Mouse (Mus musculus): ENCODE measurements around the gene Emc6. TPM values are rescaled to one million over a fixed set of nuclear protein-coding genes. Genes with fewer than 3 reads are reported as not detected.

The Emc6 gene
- total RNA-seq, 2 experiments from 2014 or later: 55.6 to 55.9 TPM

DNA sequence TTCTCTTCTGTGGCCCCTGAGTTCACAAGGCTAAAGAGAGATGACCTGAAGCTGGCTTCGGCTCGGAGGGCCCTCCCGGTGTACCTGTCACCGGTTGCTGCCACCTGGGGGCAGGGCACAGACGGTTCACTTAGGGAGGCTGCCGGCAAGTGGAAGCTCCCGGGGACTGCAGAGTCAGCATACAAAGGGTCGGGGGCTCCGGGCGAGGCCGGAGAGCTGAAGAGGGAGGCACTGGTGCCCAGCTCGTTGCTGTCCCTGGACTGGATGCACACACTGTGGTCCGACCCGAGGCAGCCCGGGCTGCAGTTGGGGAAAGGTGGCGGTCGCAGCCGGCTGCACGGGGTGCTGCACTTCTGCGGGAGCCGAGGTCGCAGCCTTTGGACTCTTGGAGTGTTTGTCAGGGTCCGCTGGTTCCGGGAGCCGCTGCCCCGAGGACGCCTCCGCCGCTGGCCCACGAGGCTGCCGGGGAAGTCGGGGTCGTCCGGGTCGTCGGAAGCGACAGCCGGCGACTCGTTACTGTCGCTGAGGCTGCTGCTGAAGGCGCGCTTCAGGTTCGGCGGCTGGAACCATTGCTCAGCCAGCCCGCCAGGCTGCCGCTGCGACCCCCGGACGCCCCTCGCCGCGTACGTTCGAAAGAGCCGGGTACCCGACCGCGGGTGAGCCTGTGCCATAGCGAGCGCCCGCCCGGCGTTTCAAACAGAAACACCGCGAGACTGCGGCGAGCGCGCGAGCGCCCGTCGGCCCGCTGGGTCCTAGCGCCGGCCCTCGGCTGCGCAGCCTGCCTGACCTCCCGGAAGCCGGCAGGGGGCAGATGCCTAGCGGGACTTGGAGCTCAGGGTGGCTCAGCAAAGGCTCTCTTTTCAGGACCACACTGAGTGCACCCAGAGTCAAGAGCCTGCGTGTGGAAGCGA, 39.0 kb downstream of the Emc6 start, which contains the start of gene Haspin:
Haspin (minus strand) TSS at position 704 of the 911 bp plus-strand sequence.
- intact Hi-C loops (cut with DNase I): loop anchor here (1.0 to 5.0 kb wide), 2 partner anchors 144 to 1233 kb away; no protein-coding TSS in a partner anchor
- peak; percentile 88 to 90 for DNase-seq (ENCODE audit: low spot score in 2 of 2)

DNA sequence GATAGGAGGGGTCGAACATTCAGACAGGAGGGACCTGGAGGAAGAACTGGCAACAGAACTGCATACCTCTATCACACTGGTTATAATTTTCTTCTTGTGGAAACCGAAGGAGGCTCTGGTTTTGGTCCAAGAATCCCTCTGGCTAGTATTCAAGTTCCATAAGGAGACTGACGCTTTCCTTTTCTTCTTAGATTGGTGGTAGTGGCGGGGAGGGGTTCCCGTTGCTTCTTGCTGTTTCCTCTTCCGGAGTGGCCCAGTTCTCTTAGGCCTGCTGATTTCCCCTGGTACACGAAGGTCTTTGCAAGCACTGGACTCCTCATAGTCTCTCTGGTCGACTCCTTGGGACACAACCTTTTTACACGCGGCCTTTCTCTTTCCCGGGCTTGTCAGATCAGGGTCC, 39.7 kb downstream of the Emc6 start:
- intact Hi-C loops (cut with DNase I): loop anchor here (5.0 kb wide), 1 partner anchor 145 kb away; no protein-coding TSS in a partner anchor
- DNase-seq (ENCODE audit: low spot score in 2 of 2): no peak

DNA sequence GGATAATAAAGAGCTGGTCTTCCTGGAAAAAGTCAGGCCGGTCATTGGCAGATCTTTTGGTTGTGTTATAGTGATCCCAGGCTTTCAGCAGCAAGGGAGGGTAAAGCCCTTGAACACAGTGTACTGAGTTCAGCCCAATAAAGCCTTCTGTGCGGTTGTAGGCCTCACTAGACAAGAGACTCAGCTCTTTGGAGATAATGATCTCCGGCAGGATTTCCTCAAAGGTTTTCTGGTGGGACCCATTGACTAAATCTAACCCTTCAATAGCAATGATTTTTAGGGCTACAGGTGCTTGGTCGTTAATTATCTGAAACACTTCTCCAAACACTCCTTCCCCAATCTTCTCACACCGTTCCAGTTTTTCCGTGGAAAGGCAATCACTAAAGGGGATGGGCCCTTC, 40.2 kb downstream of the Emc6 start:
- no peak for DNase-seq (ENCODE audit: low spot score in 2 of 2)
- intact Hi-C loops (cut with DNase I): loop anchor here (5.0 kb wide), 1 partner anchor 146 kb away; no protein-coding TSS in a partner anchor

DNA sequence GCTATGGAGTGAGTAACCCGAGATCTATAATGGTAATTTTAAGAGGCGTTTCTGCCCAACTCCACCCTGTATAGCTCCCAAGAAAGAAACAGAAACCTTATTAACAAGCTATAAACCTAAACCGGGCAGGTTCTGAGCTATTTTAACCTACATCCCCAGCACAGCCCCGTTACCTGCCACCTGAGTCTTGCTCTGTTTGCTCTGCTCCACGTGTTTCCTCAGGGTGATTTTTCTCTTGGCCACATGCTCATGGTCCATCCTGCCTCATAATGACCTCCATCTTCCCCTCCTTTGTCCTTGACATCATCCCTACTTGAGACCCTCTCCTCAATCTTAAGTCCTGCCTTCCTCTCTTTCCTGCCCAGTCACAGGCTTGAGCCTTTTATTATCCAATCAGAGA, 42.6 kb downstream of the Emc6 start:
- no peak for DNase-seq (ENCODE audit: low spot score in 2 of 2)
- intact Hi-C loops (cut with DNase I): no loop called here

DNA sequence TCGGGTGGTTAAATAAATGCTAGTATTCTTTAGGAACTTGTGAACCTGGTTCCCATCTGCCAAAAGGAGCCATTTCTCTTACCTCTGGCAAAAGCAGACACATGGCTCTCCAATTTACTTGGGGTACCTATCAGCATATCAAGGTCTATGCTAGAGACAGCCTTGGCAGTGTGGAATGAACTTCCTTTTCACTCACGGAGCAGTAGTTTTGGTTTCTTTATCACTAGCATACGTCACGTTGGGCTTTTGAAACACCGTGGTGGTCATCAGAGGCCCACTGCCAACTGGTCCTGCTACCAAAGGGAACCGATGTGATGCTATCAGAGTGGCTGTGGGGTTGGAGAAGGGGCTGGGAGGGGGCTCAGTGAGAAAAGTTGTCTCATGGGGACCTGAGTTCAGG, 43.8 kb downstream of the Emc6 start:
- intact Hi-C loops (cut with DNase I): no loop called here

DNA sequence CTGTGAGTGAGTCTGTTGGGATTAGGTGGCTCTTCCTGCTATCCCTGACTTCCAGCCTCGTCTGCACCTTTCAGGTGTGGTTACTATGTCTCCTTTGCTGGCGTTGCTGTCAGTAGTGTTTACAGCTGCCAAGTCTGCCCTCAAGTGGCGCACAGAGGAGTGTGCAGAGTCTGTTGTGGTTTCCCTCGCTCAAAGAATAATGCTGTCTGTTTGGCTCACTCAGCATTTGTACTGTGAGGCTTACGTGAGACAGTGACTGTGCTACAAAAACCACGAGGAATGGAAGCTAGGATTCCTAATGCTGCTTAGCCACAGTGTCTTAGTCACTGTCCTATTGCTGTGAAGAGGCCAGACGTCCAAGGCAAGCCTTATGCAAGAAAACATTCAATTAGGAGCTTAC, 45.8 kb downstream of the Emc6 start:
- intact Hi-C loops (cut with DNase I): no loop called here

More for the DNA sequence above, 43.8 kb downstream of the Emc6 start:
- DNase-seq (ENCODE audit: low spot score in 2 of 2): no peak

DNA sequence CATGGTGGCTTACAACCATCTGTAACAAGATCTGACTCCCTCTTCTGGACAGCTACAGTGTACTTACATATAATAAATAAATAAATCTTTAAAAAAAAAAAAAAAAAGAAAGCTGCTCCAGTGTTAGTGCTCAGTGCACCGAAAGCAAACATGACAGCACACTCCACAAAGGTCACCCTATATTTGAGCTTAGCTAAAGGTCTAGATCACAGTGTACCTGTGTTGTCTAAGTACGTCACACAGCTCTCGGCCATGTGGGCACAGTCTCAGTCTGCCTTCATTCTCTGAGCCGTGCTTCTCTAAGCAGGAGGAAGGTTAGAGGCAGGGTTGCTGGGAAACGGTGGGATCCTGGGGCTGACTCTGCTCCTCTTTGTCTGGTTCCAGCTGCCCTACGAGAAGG, 50.3 kb downstream of the Emc6 start:
- intact Hi-C loops (cut with DNase I): no loop called here
- no peak for DNase-seq (ENCODE audit: low spot score in 2 of 2)

More for the DNA sequence above, 45.8 kb downstream of the Emc6 start:
- peak; percentile 18 to 28 for DNase-seq (ENCODE audit: low spot score in 2 of 2)

Other genes with a start within 250 kb of the Emc6 start
- 1 to 10 TPM; 6.2 TPM for gene Atp2a3, start 215.9 kb downstream of the Emc6 start, total RNA-seq (2021)
- 1 to 10 TPM in 1 of 2 experiments, under 1 TPM in 1; 0.28 to 1.0 TPM for gene P2rx1, start 177.9 kb downstream of the Emc6 start, total RNA-seq (2021)
- gene Camkk1, start 158.0 kb downstream of the Emc6 start, total RNA-seq (2021): 10 to 100 TPM; 79.5 to 92.4 TPM
- gene Ncbp3, start 129.3 kb downstream of the Emc6 start, total RNA-seq (2021): 1 to 10 TPM; 8.3 to 8.9 TPM
- gene Itgae, start 86.5 kb downstream of the Emc6 start, total RNA-seq (2021): under 1 TPM; 0.18 to 0.21 TPM
- gene Haspin, start 38.7 kb downstream of the Emc6 start, total RNA-seq (2021): under 1 TPM; 0.21 to 0.25 TPM
- gene P2rx5, start 16.6 kb downstream of the Emc6 start, total RNA-seq (2021): under 1 TPM; 0.32 to 0.44 TPM
- 10 to 100 TPM; 10.2 to 11.3 TPM for gene Tax1bp3, start within 50 bp of the Emc6 start, total RNA-seq (2021)
- 10 to 100 TPM; 19.2 to 21.0 TPM for gene Ctns, start 22.0 kb upstream of the Emc6 start, total RNA-seq (2021)
- gene Shpk, start 22.4 kb upstream of the Emc6 start, total RNA-seq (2021): 1 to 10 TPM; 2.0 to 2.7 TPM
- under 1 TPM in 1 of 2 experiments, not detected in 1; 0.50 TPM for gene Trpv1, start 57.3 kb upstream of the Emc6 start, total RNA-seq (2021)
- gene Trpv3, start 90.4 kb upstream of the Emc6 start, total RNA-seq (2021): under 1 TPM; 0.25 to 0.48 TPM
- gene Aspa, start 152.6 kb upstream of the Emc6 start, total RNA-seq (2021): 10 to 100 TPM in 1 of 2 experiments, 1 to 10 TPM in 1; 8.6 to 12.9 TPM
- not detected for gene Gm49340, start 152.7 kb upstream of the Emc6 start, total RNA-seq (2021)
- not detected for gene Spata22, start 152.7 kb upstream of the Emc6 start, total RNA-seq (2021)
- not detected for gene Olfr20, start 173.7 kb upstream of the Emc6 start, total RNA-seq (2021)
- gene Olfr376, start 194.2 kb upstream of the Emc6 start, total RNA-seq (2021): not detected
- not detected for gene Olfr1, start 222.6 kb upstream of the Emc6 start, total RNA-seq (2021)

Data from left cerebral cortex, postnatal 25 days (tissue).